Mouse (Mus musculus) limb, embryonic 11.5 days (tissue): Measurements from ENCODE around the gene Ajap1. TPM values are rescaled to one million over a fixed set of nuclear protein-coding genes. Genes with fewer than 3 reads are reported as not detected.

Source experiments
- ATAC-seq: fragments of 200-750 bp; cut with Nextera tagmentation; 2 replicates; pipeline ENCODE4 v1.8.0; 2017; ENCODE audit warnings: low read depth; ENCODE audit not compliant: insufficient number of reproducible peaks, low FRiP score, low TSS enrichment
- DNase-seq: peaks from one replicate; pipeline ENCODE4 v3.0.0-alpha.2; 2015; ENCODE audit warnings: low spot score
- H3K27ac ChIP-seq: fragments of 300-500 bp; sonication (generic); replicated peaks from 2 replicates; pipeline ENCODE4 v1.5.1; 2014; ENCODE audit warnings: low read depth, mild to moderate bottlenecking, low read length
- H3K27me3 ChIP-seq: fragments of 300-500 bp; sonication (generic); 2 replicates; pipeline ENCODE4 v1.6.1; 2014; ENCODE audit warnings: mild to moderate bottlenecking, low read length, mixed read lengths; ENCODE audit not compliant: control insufficient read depth, insufficient read depth
- H3K36me3 ChIP-seq: fragments of 300-500 bp; sonication (generic); 2 replicates; pipeline ENCODE4 v1.6.1; 2014; ENCODE audit warnings: mild to moderate bottlenecking, low read length, moderate library complexity, mixed read lengths; ENCODE audit not compliant: control insufficient read depth, insufficient read depth
- H3K4me1 ChIP-seq: fragments of 300-500 bp; sonication (generic); 2 replicates; pipeline ENCODE4 v1.6.1; 2014; ENCODE audit warnings: low read length, mixed read lengths; ENCODE audit not compliant: control insufficient read depth, insufficient read depth
- H3K4me2 ChIP-seq: fragments of 300-500 bp; sonication (generic); 2 replicates; pipeline ENCODE4 v1.6.1; 2014; ENCODE audit warnings: low read depth, mild to moderate bottlenecking, moderate library complexity; ENCODE audit not compliant: severe bottlenecking
- H3K4me3 ChIP-seq: fragments of 300-500 bp; sonication (generic); 2 replicates; pipeline ENCODE4 v1.5.1; 2014; ENCODE audit warnings: low read depth, low read length
- H3K9ac ChIP-seq: fragments of 300-500 bp; sonication (generic); 2 replicates; pipeline ENCODE4 v1.6.1; 2014; ENCODE audit warnings: mild to moderate bottlenecking, low read length
- H3K9me3 ChIP-seq: fragments of 300-500 bp; sonication (generic); 2 replicates; pipeline ENCODE4 v1.6.1; 2016; ENCODE audit warnings: low read length; ENCODE audit not compliant: control insufficient read depth
- WGBS: fragments of 180-500 bp; shearing (Covaris S2); extraction: QIAGEN DNeasy Blood & Tissue Kit; methylation state at CpG from one replicate; pipeline ENCODE4 v1.1.7; 2014; 5-methylcytosine and 5-hydroxymethylcytosine counted together
- polyA plus RNA-seq: library from polyadenylated mRNA; unstranded; fragments of >200 nt; fragmentation: Nextera tagmentation; extraction: Ambion mirVana; gene quantifications from 2 replicates; pipeline ENCODE4 v1.2.1, GENCODE M21; 2014

Ajap1 gene
- polyA plus RNA-seq = 0.65 and 1.0 TPM in 2 replicates

- no peaks in the 10 kb centered on the region for H3K36me3 ChIP-seq
- H3K4me2 ChIP-seq = peak within 1 kb of the TSS; percentile 93
- peaks cover 52% of the 10 kb centered on the region for H3K27me3 ChIP-seq
- no peaks in the 10 kb centered on the region for H3K9me3 ChIP-seq
- peak within 1 kb of the TSS; percentile 43 for H3K4me3 ChIP-seq
- H3K27ac ChIP-seq = no peak within 1 kb of the TSS
- H3K4me1 ChIP-seq = peaks cover 25% of the 10 kb centered on the region
- H3K9ac ChIP-seq = peak within 1 kb of the TSS; percentile 45
- under 1% methylated on average over 67 of the region's 114 CpGs for WGBS
- ATAC-seq (peak; percentile 27; the same call in 1 of the 2 replicates), DNase-seq (peak; percentile 76)
These were observed at the start of gene Ajap1 for GRCm38 (mm10) chr4:153482459-153483338. Gene Ajap1, minus strand, starts transcription at chr4:153482811.

- Histone ChIP-seq H3K9ac (no peak overlapping the region), H3K4me3 (no peak overlapping the region), H3K27me3 (no peaks in the 10 kb centered on the region), H3K36me3 (no peaks in the 10 kb centered on the region), H3K4me2 (no peak overlapping the region), H3K9me3 (no peaks in the 10 kb centered on the region), H3K27ac (no peak overlapping the region), H3K4me1 (0 out of 2 replicates have a peak, but pooled peaks cover 3% of the 10 kb centered on the region)
- no peak for DNase-seq
- WGBS = 45% methylated on average over 14 of the region's 14 CpGs
- ATAC-seq = no peak
These were observed 47.9 kb upstream of the Ajap1 start for GRCm38 (mm10) chr4:153530536-153530935.

- Histone ChIP-seq H3K4me3 (no peak overlapping the region), H3K27me3 (no peaks in the 10 kb centered on the region), H3K9me3 (no peaks in the 10 kb centered on the region), H3K9ac (no peak overlapping the region), H3K36me3 (no peaks in the 10 kb centered on the region), H3K27ac (no peak overlapping the region), H3K4me1 (no peaks in the 10 kb centered on the region), H3K4me2 (no peak overlapping the region)
- WGBS = 93% methylated on average over 1 of the region's 1 CpGs
- no peak for ATAC-seq
- DNase-seq = no peak
These were observed 39.0 kb upstream of the Ajap1 start for GRCm38 (mm10) chr4:153521601-153522000.

GRCm38 (mm10) chr4:153519888-153520287 is 37.3 kb upstream of the Ajap1 start:
- Histone ChIP-seq H3K4me3 (no peak overlapping the region), H3K9me3 (no peaks in the 10 kb centered on the region), H3K27ac (no peak overlapping the region), H3K36me3 (no peaks in the 10 kb centered on the region), H3K9ac (no peak overlapping the region), H3K27me3 (no peaks in the 10 kb centered on the region), H3K4me1 (no peaks in the 10 kb centered on the region), H3K4me2 (no peak overlapping the region)
- DNase-seq (no peak), ATAC-seq (no peak)
- WGBS = 86% methylated on average over 3 of the region's 3 CpGs

GRCm38 (mm10) chr4:153519289-153519688 is 36.7 kb upstream of the Ajap1 start:
- no peaks in the 10 kb centered on the region for H3K36me3 ChIP-seq
- no peak overlapping the region for H3K4me3 ChIP-seq
- H3K4me2 ChIP-seq = no peak overlapping the region
- H3K27ac ChIP-seq = no peak overlapping the region
- ATAC-seq (no peak), DNase-seq (no peak)
- H3K9ac ChIP-seq = no peak overlapping the region
- no peaks in the 10 kb centered on the region for H3K27me3 ChIP-seq
- WGBS = 83% methylated on average over 1 of the region's 1 CpGs
- H3K4me1 ChIP-seq = no peaks in the 10 kb centered on the region
- no peaks in the 10 kb centered on the region for H3K9me3 ChIP-seq

GRCm38 (mm10) chr4:153515786-153516185 is 33.2 kb upstream of the Ajap1 start:
- Histone ChIP-seq H3K27ac (no peak overlapping the region), H3K9me3 (no peaks in the 10 kb centered on the region), H3K4me3 (no peak overlapping the region), H3K4me2 (no peak overlapping the region), H3K36me3 (no peaks in the 10 kb centered on the region), H3K27me3 (no peaks in the 10 kb centered on the region), H3K4me1 (no peaks in the 10 kb centered on the region), H3K9ac (no peak overlapping the region)
- ATAC-seq (no peak), DNase-seq (no peak)
- WGBS = 82% methylated on average over 10 of the region's 10 CpGs

- H3K27ac ChIP-seq = no peak overlapping the region
- H3K9me3 ChIP-seq = no peaks in the 10 kb centered on the region
- no peak overlapping the region for H3K4me3 ChIP-seq
- no peaks in the 10 kb centered on the region for H3K4me1 ChIP-seq
- no peak overlapping the region for H3K4me2 ChIP-seq
- WGBS = 90% methylated on average over 6 of the region's 6 CpGs
- H3K27me3 ChIP-seq = no peaks in the 10 kb centered on the region
- H3K9ac ChIP-seq = no peak overlapping the region
- DNase-seq = no peak
- no peaks in the 10 kb centered on the region for H3K36me3 ChIP-seq
- no peak for ATAC-seq
These were observed 31.5 kb upstream of the Ajap1 start for GRCm38 (mm10) chr4:153514071-153514470.

GRCm38 (mm10) chr4:153511530-153511929 is 28.9 kb upstream of the Ajap1 start:
- DNase-seq = no peak
- no peaks in the 10 kb centered on the region for H3K4me1 ChIP-seq
- no peak overlapping the region for H3K9ac ChIP-seq
- no peak for ATAC-seq
- 91% methylated on average over 1 of the region's 1 CpGs for WGBS
- 0 out of 2 replicates have a peak, but pooled peaks cover 4% of the 10 kb centered on the region for H3K9me3 ChIP-seq
- no peaks in the 10 kb centered on the region for H3K36me3 ChIP-seq
- no peaks in the 10 kb centered on the region for H3K27me3 ChIP-seq
- H3K4me3 ChIP-seq = no peak overlapping the region
- H3K27ac ChIP-seq = no peak overlapping the region
- no peak overlapping the region for H3K4me2 ChIP-seq
